Mouse (Mus musculus) CH12.LX (cell line): ENCODE measurements around the gene Txn2.

Experiments used
- CTCF ChIP-seq, 2 experiments: IDR thresholded peaks in 1 of 2; conservative IDR thresholded peaks in 1 of 2; 2 replicates each; pipeline ENCODE4 v1.5.1; 2011 to 2012; ENCODE audit warnings: low read depth in 2 of 2, low read length in 2 of 2, improper control_type of control experiment in 1 of 2, inconsistent platforms in 1 of 2, mild to moderate bottlenecking in 1 of 2, moderate library complexity in 1 of 2
- MAZ ChIP-seq: IDR thresholded peaks from 2 replicates; pipeline ENCODE4 v1.6.1; 2012; ENCODE audit warnings: low read depth, mild to moderate bottlenecking, inconsistent platforms, low read length, improper control_type of control experiment, moderate library complexity
- TCF12 ChIP-seq: IDR thresholded peaks from 2 replicates; pipeline ENCODE4 v1.6.1; 2014; ENCODE audit warnings: low read depth, mild to moderate bottlenecking, inconsistent platforms, low read length, improper control_type of control experiment

GRCm38 (mm10) chr15:77880738-77881137, 48.1 kb downstream of the Txn2 start:
- TF ChIP-seq CTCF (conservative IDR thresholded peaks at IDR 0.05 in 1 of 2, IDR thresholded peaks at IDR 0.05 in 1 of 2; ENCODE audit: low read depth in 2 of 2, low read length in 2 of 2) (no peak), TCF12 (no peak), MAZ (no peak)
